Mouse (Mus musculus): Measurements from ENCODE around the gene Ttll12.

DNA sequence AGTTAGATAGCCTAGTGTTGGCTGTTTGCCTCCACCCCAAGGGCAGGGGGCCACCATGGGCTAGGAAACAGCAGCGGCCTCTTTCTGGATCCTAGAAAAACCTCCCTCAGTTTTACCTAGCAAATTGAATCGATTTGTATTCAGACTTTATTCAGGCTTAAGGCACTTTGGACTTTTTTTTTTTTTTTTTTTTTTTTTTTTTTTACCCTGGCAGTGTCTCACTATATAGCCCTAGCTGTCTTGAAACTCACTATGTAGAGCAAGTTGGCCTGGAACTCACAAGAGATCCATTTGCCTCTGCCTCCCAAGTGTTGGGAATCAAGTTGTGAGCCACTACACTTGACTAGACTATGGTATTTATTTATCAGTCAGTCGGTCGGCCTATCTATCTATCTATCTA, 1.9 kb upstream of the Ttll12 start:
- TF ChIP-seq POLR2A (IDR thresholded peaks at IDR 0.05; ENCODE audit: control insufficient read depth in 1 of 2, insufficient read depth in 1 of 2, low read depth in 1 of 2, low read length in 2 of 2, poor library complexity in 1 of 2) (no peak), ZC3H11A (IDR thresholded peaks at IDR 0.05; ENCODE audit: low read depth, low read length) (no peak), SIN3A (IDR thresholded peaks at IDR 0.05; ENCODE audit: low read length) (no peak), CTCF (IDR thresholded peaks at IDR 0.05 in 2 of 3, conservative IDR thresholded peaks at IDR 0.05 in 1 of 3; ENCODE audit: control insufficient read depth in 1 of 3, insufficient read depth in 1 of 3, low read depth in 2 of 3, low read length in 3 of 3, poor library complexity in 1 of 3, severe bottlenecking in 1 of 3) (no peak), MAX (IDR thresholded peaks at IDR 0.05; ENCODE audit: low read length) (no peak), SMC3 (IDR thresholded peaks at IDR 0.05; ENCODE audit: low read depth, low read length) (no peak), UBTF (IDR thresholded peaks at IDR 0.05; ENCODE audit: borderline replicate concordance, insufficient read depth, low read depth, low read length) (no peak), TAL1 (IDR thresholded peaks at IDR 0.05; ENCODE audit: low read length) (no peak), MEF2A (IDR thresholded peaks at IDR 0.05; ENCODE audit: extremely low read depth, insufficient replicate concordance, low read depth, low read length, poor library complexity, severe bottlenecking) (no peak), CHD2 (IDR thresholded peaks at IDR 0.05; ENCODE audit: low read length) (no peak), BHLHE40 (IDR thresholded peaks at IDR 0.05; ENCODE audit: borderline replicate concordance, low read depth, low read length) (no peak), NELFE (IDR thresholded peaks at IDR 0.05; ENCODE audit: low read depth, low read length) (no peak), HCFC1 (IDR thresholded peaks at IDR 0.05; ENCODE audit: low read depth, low read length) (no peak), GATA1 (IDR thresholded peaks at IDR 0.05; ENCODE audit: low read depth, low read length) (no peak)
